Mouse (Mus musculus): Measurements from ENCODE around the gene Olfr1424.
A peak's percentile ranks its signal among the peaks of the same experiment; 100 is the strongest.
"Not testable (repeated sequence)": the region's sequence is repeated elsewhere in the genome, so short reads cannot be mapped to it uniquely, and the experiment has no call there.

Olfr1424 gene

DNA sequence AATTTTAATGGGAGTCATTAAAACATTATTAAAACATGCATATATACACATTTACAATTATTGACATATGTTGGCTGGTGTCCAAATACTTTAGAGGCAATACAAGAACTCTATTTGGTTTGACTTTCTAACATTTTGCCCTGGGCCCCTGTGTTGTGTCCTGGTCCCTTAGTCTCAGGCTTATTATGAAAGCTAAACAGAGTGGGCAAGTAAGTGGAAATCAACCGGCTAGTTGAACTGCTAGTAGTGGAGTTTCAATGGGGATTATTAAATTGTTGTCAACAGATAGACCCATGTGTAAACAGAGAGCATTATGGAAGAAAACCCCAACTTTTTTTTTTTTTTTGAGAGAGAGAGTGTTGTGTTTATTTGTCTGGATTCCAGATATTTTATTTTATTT is at the start of gene Olfr1424:
Olfr1424 (minus strand) TSS at position 101 of the 400 bp plus-strand sequence.
- DNase-seq = not testable (repeated sequence)

DNA sequence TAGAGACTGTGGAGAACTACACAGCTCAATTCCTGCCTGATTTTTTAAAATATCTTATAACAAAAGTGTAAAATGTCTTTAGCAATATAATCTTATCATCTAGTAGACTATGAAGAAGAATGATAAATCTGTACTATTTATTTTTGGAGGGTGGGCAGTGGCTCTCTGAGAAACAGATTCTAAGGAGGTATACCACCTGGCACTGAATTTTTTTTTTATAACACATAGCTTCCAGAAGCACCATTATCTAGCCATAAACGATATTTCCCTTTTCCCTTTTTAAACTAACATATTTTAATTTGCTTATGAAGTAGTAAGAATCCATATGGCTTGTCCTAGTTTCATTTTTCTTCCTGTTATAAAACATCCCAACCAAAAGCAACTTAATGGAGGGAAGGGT is 42.1 kb upstream of the Olfr1424 start:
- no peak for DNase-seq

DNA sequence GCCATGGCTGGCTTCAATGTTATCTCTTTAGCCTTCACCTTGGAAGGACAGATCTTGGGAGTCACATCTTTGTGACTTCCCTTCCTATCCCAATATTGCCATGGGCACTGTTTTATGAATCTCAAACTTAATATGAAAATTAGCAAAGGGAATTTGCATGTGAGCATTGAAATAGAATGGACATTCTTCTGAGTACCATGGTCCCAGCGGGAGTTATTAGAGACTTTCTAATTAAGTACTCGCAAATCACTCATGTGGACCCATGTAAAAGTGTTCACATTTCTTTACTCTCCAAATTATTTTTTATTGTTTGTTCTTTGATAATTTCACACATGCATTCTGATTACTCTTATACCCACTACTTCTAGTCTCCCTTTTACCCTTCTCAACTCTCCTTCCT is 40.8 kb upstream of the Olfr1424 start, which contains the start of gene Olfr1427:
Olfr1427 (minus strand) TSS at position 101 of the 400 bp plus-strand sequence.
- no peak for DNase-seq

DNA sequence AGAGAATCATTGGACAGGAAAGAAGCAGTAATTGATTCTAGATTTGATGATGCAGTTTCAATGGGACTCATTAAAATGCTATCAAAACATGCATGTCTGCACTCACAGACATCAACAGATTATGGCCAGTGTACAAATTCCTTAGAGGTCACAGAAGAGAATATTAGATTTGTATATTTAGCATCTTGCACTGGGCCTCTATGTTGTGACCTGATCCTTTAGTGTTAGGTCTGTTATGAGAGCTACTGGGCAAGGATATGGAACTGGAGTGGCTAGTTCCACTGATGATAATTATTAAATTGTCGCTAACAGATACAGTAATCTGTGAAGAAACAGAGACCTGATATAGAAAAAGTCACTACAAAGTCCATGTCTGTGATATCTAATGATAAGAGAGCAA is 29.4 kb upstream of the Olfr1424 start, which contains the start of gene Olfr1426:
Olfr1426 (minus strand) TSS at position 101 of the 400 bp plus-strand sequence.
- no peak for DNase-seq

DNA sequence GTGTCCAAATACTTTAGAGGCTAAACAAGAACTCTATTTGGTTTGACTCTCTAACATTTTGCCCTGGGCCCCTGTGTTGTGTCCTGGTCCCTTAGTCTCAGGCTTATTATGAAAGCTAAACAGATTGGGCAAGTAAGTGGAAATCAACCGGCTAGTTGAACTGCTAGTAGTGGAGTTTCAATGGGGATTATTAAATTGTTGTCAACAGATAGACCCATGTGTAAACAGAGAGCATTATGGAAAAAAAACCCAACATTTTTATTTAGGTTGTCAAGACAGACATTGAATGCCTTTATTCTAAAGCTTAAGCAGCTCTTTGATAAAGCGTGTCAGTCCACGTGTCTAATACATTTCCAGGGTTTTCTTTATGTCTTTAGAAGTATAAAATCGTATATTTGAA is 15.1 kb upstream of the Olfr1424 start, which contains the start of gene Olfr1425:
Olfr1425 (minus strand) TSS at position 101 of the 400 bp plus-strand sequence.
- DNase-seq = not testable (repeated sequence)

DNA sequence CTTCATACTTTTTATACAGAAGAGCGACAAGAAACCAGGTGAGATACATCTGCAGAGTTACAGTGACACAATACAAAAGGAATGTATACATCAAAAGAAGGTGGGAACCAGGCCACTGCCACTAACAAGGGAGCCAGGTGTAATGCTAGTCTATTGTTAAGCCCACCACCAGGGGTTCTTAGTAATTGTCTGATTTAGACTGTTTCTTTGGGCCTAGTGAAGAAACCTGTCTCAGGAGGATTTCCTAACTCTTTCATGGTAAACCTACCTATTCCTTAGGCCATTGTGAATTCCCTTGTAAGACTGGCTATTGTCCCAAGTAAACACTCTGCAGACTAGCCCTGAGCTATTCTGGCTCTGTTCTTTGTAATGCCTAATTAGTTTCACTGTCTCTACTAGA is 7.1 kb upstream of the Olfr1424 start:
- not testable (repeated sequence) for DNase-seq

DNA sequence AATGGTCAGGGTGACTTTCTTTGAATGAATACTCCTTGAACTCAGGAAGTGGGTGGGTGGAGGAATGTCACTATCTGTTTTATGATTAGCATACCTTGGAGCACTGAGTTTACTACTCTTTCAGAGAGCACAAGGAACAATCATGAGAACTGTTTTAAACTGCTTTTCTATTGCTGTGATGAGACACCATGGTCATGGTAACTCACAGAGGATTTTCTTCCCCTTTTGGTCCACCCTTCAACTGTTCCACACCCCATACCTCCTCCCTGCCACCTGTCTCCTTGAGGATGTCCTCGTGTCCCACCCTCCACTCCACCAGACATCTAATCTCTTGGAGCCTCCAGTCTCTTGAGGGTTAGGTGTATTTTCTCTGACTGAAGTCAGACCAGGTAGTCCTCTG is 5.3 kb upstream of the Olfr1424 start:
- not testable (repeated sequence) for DNase-seq

DNA sequence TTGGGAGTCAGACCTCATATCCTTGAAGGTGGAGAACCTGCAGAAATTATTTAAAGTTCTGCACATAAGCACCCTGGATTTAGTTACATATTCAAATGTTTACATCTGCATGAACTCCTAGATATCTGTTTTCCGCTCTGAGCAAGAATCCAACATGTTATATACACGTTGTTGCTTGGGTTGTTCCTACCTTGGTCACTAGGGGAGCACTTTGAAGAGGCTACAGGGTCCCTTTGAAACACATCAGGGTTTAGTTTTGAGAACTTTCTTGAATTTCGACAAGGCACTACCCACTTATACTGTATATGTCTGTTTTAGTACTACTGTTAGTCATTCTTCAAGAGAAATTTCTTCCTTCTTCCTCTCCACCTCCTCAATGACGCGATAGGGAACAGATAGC is 19.3 kb downstream of the Olfr1424 start:
- no peak for DNase-seq

DNA sequence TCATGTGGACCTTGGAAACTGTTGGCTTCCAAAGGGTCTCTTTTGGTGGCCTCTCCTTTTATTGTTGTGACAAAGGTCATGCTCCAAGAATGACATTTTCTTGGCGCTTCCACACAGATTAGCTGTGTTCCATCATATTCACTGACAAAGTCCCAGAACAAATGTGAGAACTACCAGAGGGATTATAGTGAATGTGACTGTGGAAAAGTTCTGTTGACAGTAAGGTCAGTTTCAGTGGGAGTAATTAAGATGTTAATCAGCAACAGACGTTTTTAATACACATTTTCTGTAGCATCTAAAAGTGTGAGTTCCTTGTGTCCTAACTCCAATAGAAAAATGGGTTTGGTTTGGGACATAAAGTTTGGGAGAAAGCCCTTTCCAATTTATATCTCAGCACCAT is 21.3 kb downstream of the Olfr1424 start, which contains the start of gene Olfr1423:
Olfr1423 (minus strand) TSS at position 101 of the 400 bp plus-strand sequence.
- no peak for DNase-seq

DNA sequence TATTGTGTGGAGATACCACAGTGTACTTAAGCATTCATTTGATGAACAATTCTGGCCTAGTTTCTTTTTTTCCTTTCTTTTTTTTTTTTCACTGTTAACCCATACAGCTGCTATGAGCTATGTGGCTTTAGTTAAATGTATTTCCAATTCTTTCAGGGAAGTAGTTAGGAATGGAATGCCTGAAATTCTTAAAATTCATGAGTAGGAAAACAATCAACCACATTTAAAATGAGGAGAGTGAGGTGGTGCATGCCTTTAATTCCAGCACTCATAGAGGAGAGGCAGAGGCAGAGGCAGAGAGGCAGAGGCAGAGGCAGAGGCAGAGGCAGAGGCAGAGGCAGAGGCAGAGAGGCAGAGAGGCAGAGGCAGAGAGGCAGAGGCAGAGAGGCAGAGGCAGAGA is 24.8 kb downstream of the Olfr1424 start:
- no peak for DNase-seq

DNA sequence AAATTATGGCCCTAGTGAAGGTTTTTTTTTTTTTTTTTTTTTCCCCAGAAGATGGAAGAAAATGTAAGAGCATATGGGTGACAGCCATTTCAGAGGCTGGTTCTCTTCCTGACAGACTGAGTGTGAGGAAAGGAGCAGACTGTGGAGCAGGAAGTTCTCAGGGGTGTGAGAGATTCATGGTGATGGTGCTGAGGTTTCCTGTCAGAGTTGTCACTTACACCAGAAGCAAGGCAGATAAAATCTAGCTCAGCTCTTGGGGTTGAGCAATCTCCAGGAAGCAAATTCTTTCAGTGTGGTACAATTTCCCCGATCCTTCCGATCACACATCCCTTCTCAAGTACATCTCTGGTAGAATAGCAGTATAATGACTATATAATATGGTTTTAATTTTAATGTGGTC is 35.9 kb downstream of the Olfr1424 start:
- DNase-seq = no peak

DNA sequence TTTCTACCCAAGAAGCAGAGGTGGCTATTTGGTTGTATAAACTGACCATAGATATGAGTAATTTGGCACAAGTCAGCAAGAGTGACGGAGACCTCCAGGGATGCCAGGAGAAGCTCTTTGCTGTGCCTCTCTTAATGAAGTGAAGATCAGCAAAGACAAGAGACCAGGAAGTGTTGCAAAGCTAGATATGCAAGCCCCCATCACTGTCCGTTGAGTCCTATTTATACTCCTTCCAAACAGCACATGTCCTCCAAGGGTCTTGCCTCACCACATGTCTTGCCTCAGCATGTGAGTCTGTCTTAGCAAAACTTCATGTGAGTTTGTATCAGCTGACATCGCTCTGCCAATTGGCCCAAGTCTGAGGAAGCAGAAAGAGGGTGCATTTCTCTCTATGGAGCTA is 37.1 kb downstream of the Olfr1424 start:
- DNase-seq = no peak

DNA sequence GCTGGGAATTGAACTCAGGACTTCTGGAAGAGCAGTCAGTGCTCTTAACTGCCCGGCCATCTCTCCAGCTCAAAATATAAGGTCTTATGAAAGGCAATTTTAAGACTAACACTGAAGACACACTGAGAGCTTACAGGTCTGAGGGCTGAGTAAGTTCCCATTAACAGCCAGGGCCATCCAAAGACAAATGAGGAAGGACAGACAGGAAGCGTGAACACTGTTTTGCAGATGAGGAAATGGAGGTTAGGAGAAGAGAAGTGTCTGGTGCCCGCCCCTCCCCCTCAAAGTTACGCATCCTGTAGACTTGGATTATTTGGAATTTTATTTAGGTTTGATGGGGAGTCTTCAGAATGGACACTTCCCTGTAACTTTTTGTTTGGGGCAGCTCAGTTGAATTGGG is 38.3 kb downstream of the Olfr1424 start:
- DNase-seq = no peak

DNA sequence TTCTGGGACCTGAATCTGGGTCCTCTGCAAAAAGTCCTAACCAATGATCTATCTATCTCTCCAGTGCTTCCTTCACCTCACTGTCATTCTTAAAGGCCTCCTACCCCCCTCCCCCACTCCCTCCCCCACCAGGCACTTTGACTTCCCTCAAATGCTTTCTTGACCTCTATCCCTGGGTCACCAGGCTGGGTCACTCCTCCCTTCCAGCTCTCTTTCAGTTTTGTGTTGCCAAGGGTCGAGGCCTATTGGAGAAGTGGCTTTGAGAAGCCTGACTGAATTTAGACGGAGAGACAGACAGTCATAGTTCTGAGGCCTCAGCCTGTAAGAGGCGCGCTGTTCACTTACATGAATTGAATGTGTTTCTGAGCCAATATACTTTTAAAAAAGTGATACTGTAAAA is 46.3 kb downstream of the Olfr1424 start:
- DNase-seq = no peak

DNA sequence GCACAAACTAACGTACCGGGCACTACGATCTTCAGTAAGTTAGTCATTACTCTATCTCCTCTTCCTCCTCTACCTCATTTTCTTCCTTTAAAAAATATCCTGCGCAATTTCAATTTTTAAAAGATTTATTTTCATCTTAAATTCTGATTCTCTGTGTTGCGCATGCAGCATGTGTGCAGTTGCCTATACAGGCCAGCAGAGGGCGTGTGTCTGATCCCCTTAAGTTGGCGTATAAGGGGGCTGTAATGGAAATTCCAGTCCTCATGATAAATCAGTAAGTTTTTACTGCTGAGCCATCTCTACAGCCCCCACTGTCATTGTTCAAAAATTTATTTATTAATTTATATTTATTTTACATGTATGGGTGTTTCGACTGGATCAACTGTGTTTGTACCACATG is 46.8 kb downstream of the Olfr1424 start:
- no peak for DNase-seq

DNA sequence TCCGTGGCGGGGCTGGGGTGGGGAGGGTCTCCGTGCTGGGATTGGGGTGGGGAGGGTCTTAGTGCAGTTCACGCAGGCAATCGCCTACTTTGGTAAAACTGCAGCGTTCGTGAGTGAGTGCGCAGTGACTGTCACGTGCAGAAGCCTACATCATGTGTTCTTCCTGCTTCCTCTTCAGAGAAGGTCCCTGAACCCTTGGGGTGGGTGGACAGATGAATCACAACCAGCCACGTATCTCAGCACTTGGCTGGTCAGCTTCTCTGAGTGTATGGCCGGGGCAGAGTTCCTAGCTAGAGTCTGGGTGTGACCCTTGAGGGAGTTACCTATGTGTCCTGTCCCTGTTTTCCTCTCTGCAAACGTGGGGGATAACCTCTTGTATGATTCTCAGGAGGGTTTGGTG is 49.3 kb downstream of the Olfr1424 start:
- DNase-seq = peak; percentile 54

DNA sequence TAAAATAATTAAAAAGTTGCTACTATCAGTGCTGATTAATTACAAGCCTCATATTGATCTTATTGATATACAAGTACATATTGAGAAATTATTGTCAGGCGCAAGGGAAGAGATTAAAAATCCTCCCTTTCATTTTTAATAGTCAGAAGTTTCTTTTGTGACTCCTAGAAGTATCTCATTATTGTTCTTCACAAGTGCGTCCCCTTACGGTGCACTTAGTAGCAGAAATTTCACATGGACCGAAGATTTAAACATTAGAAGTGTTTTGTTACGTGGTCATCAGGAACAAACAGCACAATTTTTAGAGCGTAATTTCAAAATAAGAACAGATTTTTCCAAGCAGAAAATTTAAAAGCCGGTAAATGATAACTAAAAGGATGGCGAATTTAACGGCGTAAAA is 49.9 kb downstream of the Olfr1424 start:
- no peak for DNase-seq

DNA sequence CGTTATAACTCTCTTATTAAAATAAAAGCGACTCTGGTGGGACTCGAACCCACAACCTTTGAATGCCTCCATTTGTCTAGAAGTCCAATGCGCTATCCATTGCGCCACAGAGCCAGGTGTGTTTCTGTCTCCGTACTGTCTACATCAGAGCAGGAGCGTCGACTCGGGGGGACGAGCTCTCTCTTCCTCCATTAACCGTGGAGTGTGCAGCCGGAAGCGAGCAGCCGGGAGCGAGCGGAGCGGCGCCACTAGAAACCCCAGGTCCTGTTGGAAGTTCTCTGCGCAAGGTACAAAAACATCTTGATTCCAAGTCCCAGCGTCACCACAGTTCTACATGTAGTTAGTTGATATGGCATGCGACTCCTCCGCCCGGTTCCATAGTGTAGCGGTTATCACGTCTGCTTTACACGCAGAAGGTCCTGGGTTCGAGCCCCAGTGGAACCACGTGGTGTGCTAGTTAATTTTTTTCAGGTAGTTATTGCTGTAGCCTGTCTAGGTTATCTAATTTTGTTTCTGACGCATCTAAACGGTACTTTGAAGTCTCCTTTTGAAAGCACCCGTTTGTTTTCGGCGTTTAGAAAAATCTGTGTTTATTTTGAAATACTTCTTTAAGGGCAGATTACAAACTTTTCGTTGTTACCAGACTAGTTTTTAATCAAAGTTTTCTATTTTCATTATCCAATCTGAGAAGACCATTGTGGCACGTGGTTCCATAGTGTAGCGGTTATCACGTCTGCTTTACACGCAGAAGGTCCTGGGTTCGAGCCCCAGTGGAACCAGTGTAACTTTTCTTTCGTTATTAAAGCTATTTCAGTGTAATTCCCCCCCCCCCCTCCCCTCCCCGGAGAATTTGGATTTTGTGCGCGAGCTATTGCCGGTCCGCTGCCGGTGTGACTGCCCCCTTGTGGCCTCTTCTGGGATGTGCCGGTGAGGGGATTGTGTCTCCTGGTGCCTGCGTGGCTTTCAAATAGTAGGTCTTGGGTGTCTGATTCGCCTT is 50.6 kb downstream of the Olfr1424 start:
- DNase-seq = peak; percentile 84

DNA sequence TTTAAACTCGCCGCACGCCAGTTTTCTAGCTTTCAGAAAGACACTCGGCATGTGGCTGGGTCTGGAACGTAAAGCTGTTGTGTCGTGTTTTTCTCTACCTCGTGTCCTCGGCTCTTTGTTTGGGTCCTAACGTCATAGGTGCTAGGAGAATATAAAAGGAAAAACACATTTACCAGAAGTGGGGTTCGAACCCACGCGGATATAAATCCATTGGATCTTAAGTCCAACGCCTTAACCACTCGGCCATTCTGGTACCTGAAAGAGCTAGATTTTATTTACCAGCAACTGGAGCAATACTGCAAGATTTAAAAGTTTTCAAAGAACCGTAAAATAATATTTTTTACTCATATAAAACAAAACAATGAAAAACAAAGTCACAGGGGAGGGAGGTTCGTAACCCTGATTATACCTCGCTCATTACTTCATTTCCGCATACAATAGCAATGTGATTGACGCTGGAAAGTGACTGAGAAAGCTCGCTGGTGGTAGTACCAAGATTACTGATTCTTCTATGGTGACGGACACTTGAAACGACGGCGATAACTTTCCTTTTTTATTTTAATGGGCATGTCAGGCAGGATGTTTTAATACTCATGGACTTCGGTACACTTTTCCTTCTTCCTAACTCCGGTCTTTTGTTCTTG is 51.4 kb downstream of the Olfr1424 start:
- peak; percentile 67 for DNase-seq

DNA sequence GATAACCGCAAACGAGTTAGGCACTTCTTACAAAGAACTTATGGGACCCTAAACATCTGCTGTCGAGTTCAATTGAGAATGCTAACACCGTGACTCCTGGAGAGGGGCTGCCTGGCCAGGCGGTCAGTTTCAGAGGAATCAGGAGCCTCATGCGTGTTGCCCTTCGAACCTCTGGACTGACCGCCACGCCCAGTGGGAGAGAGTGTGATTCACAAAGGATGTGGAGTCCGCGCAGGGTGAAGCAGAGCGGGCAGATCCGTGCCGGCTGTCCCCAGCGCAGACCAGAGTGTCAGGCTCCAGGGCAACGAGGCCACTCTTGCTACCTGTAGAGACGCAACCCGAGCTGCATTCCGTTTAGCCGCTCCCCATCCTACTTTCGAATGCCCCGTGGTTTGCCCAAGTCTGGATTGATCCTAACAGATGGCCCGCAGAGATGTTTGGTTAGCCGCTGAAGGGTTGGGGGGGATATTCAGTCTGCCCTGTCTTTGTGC is 52.2 kb downstream of the Olfr1424 start:
- peak; percentile 82 for DNase-seq

DNA sequence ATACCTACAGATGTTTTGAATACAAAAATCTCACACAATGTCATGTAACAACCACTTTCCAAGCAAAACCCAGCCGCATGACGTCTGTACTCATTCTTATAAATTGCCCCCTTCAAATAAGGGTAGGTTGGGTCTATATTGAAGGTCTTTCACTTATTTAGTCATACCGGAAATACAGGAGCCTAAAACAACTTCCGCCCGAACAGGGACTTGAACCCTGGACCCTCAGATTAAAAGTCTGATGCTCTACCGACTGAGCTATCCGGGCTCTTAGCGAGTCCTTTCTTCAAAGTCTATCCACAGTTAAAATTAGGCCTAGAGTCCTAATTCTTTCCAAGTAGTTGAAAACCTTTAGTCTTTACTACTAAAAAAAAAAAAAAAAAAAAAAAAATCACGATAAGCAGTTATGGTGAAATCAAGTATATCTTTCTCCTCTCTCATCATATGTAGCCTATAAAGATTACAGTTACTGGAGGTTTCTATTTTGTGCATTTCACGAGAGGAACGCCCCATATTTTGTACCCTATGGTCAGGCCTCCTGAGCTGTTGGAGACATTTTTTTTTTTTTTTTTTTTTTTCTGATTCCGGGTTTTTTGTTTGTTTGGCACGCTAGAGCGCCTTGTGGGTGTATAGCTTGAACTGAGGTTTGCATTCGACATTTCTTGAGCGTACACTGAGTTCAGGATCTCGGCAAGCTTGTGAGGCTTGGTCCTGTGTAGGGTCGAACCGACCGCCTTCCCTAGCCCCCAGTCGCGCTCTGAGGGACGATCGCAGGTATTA is 52.8 kb downstream of the Olfr1424 start:
- DNase-seq = peak; percentile 60

All from kidney, adult 11 months (tissue).